15 mouse cellular contexts compared by ENCODE assay signal in genomic region chr2:120044676-120045075, GRCm38 (mm10). TPM values are rescaled to one million over a fixed set of nuclear protein-coding genes. Genes with fewer than 3 reads are reported as not detected.
DNase-seq lines count a peak whose midpoint lies in the region; ATAC-seq and TF ChIP-seq lines count a peak whose summit lies in the region.
"Had no signal": no experiment of that assay in that cellular context is flagged by ENCODE, and none has a peak within 500 bp of the region (broad histone marks: within the 10 kb centered on the region; RNA-seq: fewer than 3 reads in every experiment).

No protein-coding gene starts in this region.

- no peak for TF ChIP-seq CTCF in left cerebral cortex, adult 2 months (IDR thresholded peaks at IDR 0.05)
- no peak for TF ChIP-seq CTCF in cortical plate, adult 2 months (IDR thresholded peaks at IDR 0.05; ENCODE audit: extremely low read depth, insufficient read depth, low read length)

- WGBS in intestine, embryonic 14.5 days: 74% methylated on average over 3 of the region's 3 CpGs
- 69% methylated on average over 3 of the region's 3 CpGs for WGBS in stomach, embryonic 14.5 days

- ATAC-seq in intestine, embryonic 14.5 days (replicated peaks; ENCODE audit: low FRiP score, low TSS enrichment, low read depth): no peak
- no peak for ATAC-seq in stomach, embryonic 14.5 days (ENCODE audit: insufficient number of reproducible peaks, insufficient read depth, low FRiP score, low read depth)
- ATAC-seq: forebrain, embryonic 14.5 days had no signal

- no peak overlapping the region for H3K9ac ChIP-seq in intestine, embryonic 14.5 days (ENCODE audit: low read length)
- H3K9ac ChIP-seq in stomach, embryonic 14.5 days (replicated peaks; ENCODE audit: low read depth, low read length): no peak overlapping the region
- H3K9ac ChIP-seq: kidney, embryonic 15.5 days; liver, embryonic 15.5 days had no signal

- peaks cover 5% of the 10 kb centered on the region; the same call in 1 of the 2 replicates for H3K4me1 ChIP-seq in cortical plate, adult 2 months (ENCODE audit: control insufficient read depth, insufficient read depth, low read length)
- peaks cover 18% of the 10 kb centered on the region for H3K4me1 ChIP-seq in intestine, embryonic 14.5 days (replicated peaks; ENCODE audit: control insufficient read depth, insufficient read depth, low read length)
- H3K4me1 ChIP-seq in stomach, embryonic 14.5 days (ENCODE audit: control insufficient read depth, insufficient read depth, low read length): peaks cover 12% of the 10 kb centered on the region; the same call in 1 of the 2 replicates

- intact Hi-C loops in left cerebral cortex, adult 2 months (cut with DNase I): no loop called here
- intact Hi-C loops in left cerebral cortex, postnatal 4 days (cut with DNase I): no loop called here

- H3K4me3 ChIP-seq in left cerebral cortex, adult 2 months: no peak overlapping the region
- H3K4me3 ChIP-seq in cortical plate, adult 2 months (ENCODE audit: insufficient read depth, low read length): no peak overlapping the region
- H3K4me3 ChIP-seq in intestine, embryonic 14.5 days (ENCODE audit: low read depth, low read length): no peak overlapping the region
- H3K4me3 ChIP-seq in stomach, embryonic 14.5 days (ENCODE audit: low read depth, low read length): no peak overlapping the region
- H3K4me3 ChIP-seq: kidney, embryonic 15.5 days; liver, embryonic 15.5 days; midbrain, embryonic 10.5 days had no signal

- no peak overlapping the region for H3K4me2 ChIP-seq in intestine, embryonic 14.5 days (ENCODE audit: low read length)
- H3K4me2 ChIP-seq in stomach, embryonic 14.5 days (replicated peaks; ENCODE audit: low read depth, low read length): no peak overlapping the region
- H3K4me2 ChIP-seq: kidney, embryonic 15.5 days; liver, embryonic 15.5 days had no signal

- TF ChIP-seq POLR2A in cortical plate, adult 2 months (IDR thresholded peaks at IDR 0.05; ENCODE audit: extremely low read depth, insufficient read depth, low read length): no peak

- H3K27ac ChIP-seq in left cerebral cortex, adult 2 months: peak overlapping the region; percentile 90
- H3K27ac ChIP-seq in cortical plate, adult 2 months (ENCODE audit: insufficient read depth, low read length): peak overlapping the region; percentile 31; the same call in 1 of the 2 replicates
- H3K27ac ChIP-seq in intestine, embryonic 14.5 days (ENCODE audit: low read depth): 0 out of 2 replicates have a peak overlapping the region, but pooled peaks have one; percentile 2
- H3K27ac ChIP-seq in stomach, embryonic 14.5 days (ENCODE audit: low read length): peak overlapping the region; percentile 39; the same call in 1 of the 2 replicates
- H3K27ac ChIP-seq: kidney, embryonic 15.5 days; liver, embryonic 15.5 days; midbrain, embryonic 10.5 days had no signal

- peaks cover 28% of the 10 kb centered on the region for H3K36me3 ChIP-seq in intestine, embryonic 14.5 days (ENCODE audit: control insufficient read depth, insufficient read depth, low read length)
- peaks cover 17% of the 10 kb centered on the region for H3K36me3 ChIP-seq in stomach, embryonic 14.5 days (ENCODE audit: control insufficient read depth, insufficient read depth, low read length)

- H3K27me3 ChIP-seq in intestine, embryonic 14.5 days (replicated peaks; ENCODE audit: control insufficient read depth, insufficient read depth, low read length): no peaks in the 10 kb centered on the region
- no peaks in the 10 kb centered on the region for H3K27me3 ChIP-seq in stomach, embryonic 14.5 days (ENCODE audit: control insufficient read depth, insufficient read depth, low read length)
- H3K27me3 ChIP-seq: liver, embryonic 15.5 days had no signal

- H3K9me3 ChIP-seq in intestine, embryonic 14.5 days (ENCODE audit: control insufficient read depth, low read length): no peaks in the 10 kb centered on the region
- no peaks in the 10 kb centered on the region for H3K9me3 ChIP-seq in stomach, embryonic 14.5 days (ENCODE audit: control insufficient read depth, low read depth, low read length)
- H3K9me3 ChIP-seq: kidney, embryonic 15.5 days; liver, embryonic 15.5 days; midbrain, embryonic 10.5 days had no signal

- no peak for DNase-seq in left cerebral cortex, adult 2 months (ENCODE audit: extremely low spot score in 1 of 2, low spot score in 2 of 2)
- DNase-seq in left cerebral cortex, postnatal 4 days: no peak
- no peak for DNase-seq in intestine, embryonic 14.5 days (ENCODE audit: low spot score)
- no peak for DNase-seq in layer of hippocampus, adult 18-20 months (ENCODE audit: low spot score in 2 of 2)
- no peak for DNase-seq in right cerebral cortex, adult 18-20 months
- DNase-seq: adrenal gland, adult 8-10 months; cerebellum, adult 9-11 months; gastrocnemius, postnatal 36 days; thymus, postnatal 14 days had no signal

RNA-seq across cellular contexts. Expression of gene Pla2g4b, which starts 11.5 kb away (rescaled TPM):
- total RNA-seq in left cerebral cortex, adult 2 months (2021): 1 to 10 TPM; 3.9 to 4.1 TPM
- 1 to 10 TPM; 7.1 to 8.1 TPM for total RNA-seq in left cerebral cortex, postnatal 4 days (2021)
- 4.4 and 6.3 TPM in 2 replicates for polyA plus RNA-seq in cortical plate, adult 2 months (2012; rRNA removed)
- polyA plus RNA-seq in intestine, embryonic 14.5 days (2014; fragmentation: Nextera tagmentation; extraction: Ambion mirVana): 0.72 and 1.4 TPM in 2 replicates
- polyA plus RNA-seq in stomach, embryonic 14.5 days (2014; fragmentation: Nextera tagmentation; extraction: Ambion mirVana): 1.5 and 1.6 TPM in 2 replicates
- 1 to 10 TPM; 3.9 to 4.1 TPM for total RNA-seq in layer of hippocampus, adult 18-20 months (2021)

RNA-seq across cellular contexts. Expression of gene Gm28042, which starts 17.4 kb away (rescaled TPM):
- total RNA-seq in left cerebral cortex, adult 2 months (2021): 1 to 10 TPM in 1 of 2 experiments, under 1 TPM in 1; 0.97 to 1.3 TPM
- 1 to 10 TPM; 3.7 to 5.4 TPM for total RNA-seq in left cerebral cortex, postnatal 4 days (2021)
- 2.4 and 2.5 TPM in 2 replicates for polyA plus RNA-seq in cortical plate, adult 2 months (2012; rRNA removed)
- 2.2 and 3.0 TPM in 2 replicates for polyA plus RNA-seq in intestine, embryonic 14.5 days (2014; fragmentation: Nextera tagmentation; extraction: Ambion mirVana)
- polyA plus RNA-seq in stomach, embryonic 14.5 days (2014; fragmentation: Nextera tagmentation; extraction: Ambion mirVana): 2.1 and 3.1 TPM in 2 replicates
- total RNA-seq in layer of hippocampus, adult 18-20 months (2021): 1 to 10 TPM; 1.7 to 2.0 TPM

RNA-seq across cellular contexts. Expression of gene Jmjd7, which starts 17.4 kb away (rescaled TPM):
- 1 to 10 TPM; 4.7 to 6.9 TPM for total RNA-seq in left cerebral cortex, adult 2 months (2021)
- 10 to 100 TPM; 10.2 to 11.1 TPM for total RNA-seq in left cerebral cortex, postnatal 4 days (2021)
- 6.1 and 6.6 TPM in 2 replicates for polyA plus RNA-seq in cortical plate, adult 2 months (2012; rRNA removed)
- polyA plus RNA-seq in intestine, embryonic 14.5 days (2014; fragmentation: Nextera tagmentation; extraction: Ambion mirVana): 18.9 and 20.1 TPM in 2 replicates
- 20.6 and 22.0 TPM in 2 replicates for polyA plus RNA-seq in stomach, embryonic 14.5 days (2014; fragmentation: Nextera tagmentation; extraction: Ambion mirVana)
- 1 to 10 TPM; 4.3 to 7.3 TPM for total RNA-seq in layer of hippocampus, adult 18-20 months (2021)

Comparison
In these comparisons a context has a peak if more than half of its experiments do, and no peak if none do; other contexts are left out.
1. H3K27ac ChIP-seq: peak in every context shown above with its lines; median percentile 90 in left cerebral cortex, adult 2 months; 39 in stomach, embryonic 14.5 days; 31 in cortical plate, adult 2 months; 2 in intestine, embryonic 14.5 days.